Mouse (Mus musculus): Measurements from ENCODE around the gene Prss57.

DNA sequence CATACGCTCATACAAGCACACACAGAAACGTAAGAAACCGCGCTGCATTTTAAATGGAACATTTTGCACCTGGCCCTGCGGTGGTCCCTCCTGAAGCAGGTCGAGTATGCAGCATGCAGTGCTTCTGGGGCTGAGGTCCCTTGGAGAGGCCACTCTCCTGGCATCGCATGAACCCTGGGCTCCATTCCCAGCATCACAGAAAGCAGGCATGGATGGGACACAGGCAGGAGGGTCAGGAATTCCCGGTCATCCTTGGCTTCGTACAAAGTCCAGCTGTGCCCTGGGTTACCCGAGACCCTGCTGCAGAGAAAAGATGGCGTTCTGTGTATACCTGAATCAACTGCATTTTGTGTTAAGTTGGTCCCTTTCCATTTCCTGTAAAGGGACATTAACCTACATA, 9.7 kb upstream of the Prss57 start:
- TF ChIP-seq POLR2A (IDR thresholded peaks at IDR 0.05; ENCODE audit: extremely low read depth, insufficient read depth, low read length) = no peak
- TF ChIP-seq CTCF (IDR thresholded peaks at IDR 0.05; ENCODE audit: extremely low read depth, insufficient read depth, low read length) = no peak
